Mouse (Mus musculus): Measurements from ENCODE around the gene Eepd1. TPM values are rescaled to one million over a fixed set of nuclear protein-coding genes. Genes with fewer than 3 reads are reported as not detected.

The Eepd1 gene
- total and polyA plus RNA-seq, 3 experiments, result 0.85 to 1.6 TPM; not detected in 1

DNA sequence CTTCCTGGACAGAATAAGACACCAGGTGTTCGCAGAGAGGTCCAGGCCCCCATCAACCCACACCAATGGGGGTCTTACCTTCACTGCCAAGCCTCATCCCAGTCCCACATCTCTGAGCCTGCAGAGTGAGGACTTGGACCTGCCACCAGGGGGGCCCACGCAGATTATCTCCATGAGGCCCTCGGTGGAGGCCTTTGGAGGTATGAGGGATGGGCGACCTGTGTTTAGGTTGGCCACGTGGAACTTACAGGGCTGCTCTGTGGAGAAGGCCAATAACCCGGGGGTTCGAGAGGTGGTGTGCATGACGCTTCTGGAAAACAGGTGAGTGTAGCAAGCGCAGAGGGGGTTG, 1.6 kb downstream of the Eepd1 start:
- TF ChIP-seq NELFE (IDR thresholded peaks at IDR 0.05; ENCODE audit: low read depth, low read length) (no peak), RAD21 (IDR thresholded peaks at IDR 0.05; ENCODE audit: low read depth, low read length) (no peak), ELF1 (IDR thresholded peaks at IDR 0.05; ENCODE audit: low read depth, low read length) (no peak), CTCF (IDR thresholded peaks at IDR 0.05 in 2 of 3, conservative IDR thresholded peaks at IDR 0.05 in 1 of 3; ENCODE audit: control insufficient read depth in 1 of 3, insufficient read depth in 1 of 3, low read depth in 2 of 3, low read length in 3 of 3, poor library complexity in 1 of 3, severe bottlenecking in 1 of 3) (no peak), E2F4 (IDR thresholded peaks at IDR 0.05; ENCODE audit: borderline replicate concordance, low read depth, low read length) (no peak), HCFC1 (IDR thresholded peaks at IDR 0.05; ENCODE audit: low read depth, low read length) (no peak), POLR2AphosphoS5 (IDR thresholded peaks at IDR 0.05; ENCODE audit: borderline replicate concordance, low read depth, low read length) (no peak), KAT2A (conservative IDR thresholded peaks at IDR 0.05; ENCODE audit: low read depth, low read length) (no peak), NRF1 (IDR thresholded peaks at IDR 0.05; ENCODE audit: insufficient read depth, low read depth, low read length, poor library complexity, severe bottlenecking) (no peak), POLR2A (IDR thresholded peaks at IDR 0.05; ENCODE audit: control insufficient read depth in 1 of 2, insufficient read depth in 1 of 2, low read depth in 1 of 2, low read length in 2 of 2, poor library complexity in 1 of 2) (no peak)
- Histone ChIP-seq H3K9me3 (replicated peaks; ENCODE audit: insufficient read depth, low read length) (no peaks in the 10 kb centered on the region), H3K36me3 (ENCODE audit: control insufficient read depth in 1 of 2, insufficient read depth in 2 of 2, low read length in 2 of 2) (no peaks in the 10 kb centered on the region; a peak in 1 of 4 replicates), H3K27me3 (ENCODE audit: control insufficient read depth in 1 of 2, insufficient read depth in 2 of 2, low read length in 2 of 2) (no peaks in the 10 kb centered on the region), H3K9ac (ENCODE audit: control insufficient read depth, low read depth, low read length, poor library complexity, severe bottlenecking) (no peak overlapping the region), H3K4me3 (ENCODE audit: control insufficient read depth in 1 of 2, insufficient read depth in 1 of 2, low read depth in 2 of 2, low read length in 2 of 2) (no peak overlapping the region), H3K79me2 (ENCODE audit: control insufficient read depth, insufficient read depth, low read length, poor library complexity) (no peaks in the 10 kb centered on the region), H3K27ac (ENCODE audit: control insufficient read depth, low read depth, low read length) (no peak overlapping the region), H3K4me1 (ENCODE audit: control insufficient read depth in 1 of 2, insufficient read depth in 2 of 2, low read length in 2 of 2) (peaks cover 0 to 9% of the 10 kb centered on the region in 2 experiments; a peak in 3 of 4 replicates)
- no peak for DNase-seq (ENCODE audit: low read depth, low spot score)

DNA sequence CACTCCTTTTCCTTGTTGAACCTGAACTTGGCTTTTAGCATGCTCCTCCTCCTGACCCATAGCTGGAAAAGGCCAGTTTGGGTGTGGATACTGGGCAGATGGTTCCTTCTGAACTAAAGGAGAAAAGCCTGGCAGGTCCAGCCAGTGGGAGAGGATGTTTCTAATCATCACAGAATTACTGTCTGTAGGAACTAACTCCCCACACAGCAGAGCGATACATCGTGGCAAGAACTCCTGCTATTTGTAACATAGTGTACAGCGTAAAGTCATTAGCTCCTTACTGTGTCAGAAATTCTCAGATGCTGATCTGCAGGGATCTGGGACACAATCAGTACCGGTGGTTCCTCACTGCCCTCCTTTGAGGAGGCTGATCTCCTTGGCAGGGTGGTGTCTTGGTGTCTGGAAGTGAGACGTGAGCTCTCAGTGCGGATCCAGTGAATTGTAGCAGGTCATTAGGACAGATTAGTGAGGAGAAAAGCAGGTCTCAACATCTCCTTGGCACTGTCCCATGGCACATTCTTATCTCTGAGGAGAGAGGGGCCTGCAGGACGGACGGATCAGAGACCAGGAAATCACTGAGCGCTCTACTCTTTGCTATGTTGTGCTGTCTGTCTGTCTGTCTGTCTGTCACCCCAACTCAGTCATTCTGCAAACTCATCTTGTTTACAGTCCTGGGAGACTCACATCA, 2.7 kb downstream of the Eepd1 start:
- no peak overlapping the region for H3K4me3 ChIP-seq (ENCODE audit: control insufficient read depth in 1 of 2, insufficient read depth in 1 of 2, low read depth in 2 of 2, low read length in 2 of 2)
- peaks cover 0 to 9% of the 10 kb centered on the region in 2 experiments; a peak in 3 of 4 replicates for H3K4me1 ChIP-seq (ENCODE audit: control insufficient read depth in 1 of 2, insufficient read depth in 2 of 2, low read length in 2 of 2)
- no peak overlapping the region for H3K27ac ChIP-seq (ENCODE audit: control insufficient read depth, low read depth, low read length)
- no peaks in the 10 kb centered on the region for H3K27me3 ChIP-seq (ENCODE audit: control insufficient read depth in 1 of 2, insufficient read depth in 2 of 2, low read length in 2 of 2)
- no peak for DNase-seq (ENCODE audit: low read depth, low spot score)
- no peaks in the 10 kb centered on the region for H3K9me3 ChIP-seq (replicated peaks; ENCODE audit: insufficient read depth, low read length)
- no peak overlapping the region for H3K9ac ChIP-seq (ENCODE audit: control insufficient read depth, low read depth, low read length, poor library complexity, severe bottlenecking)
- H3K79me2 ChIP-seq (ENCODE audit: control insufficient read depth, insufficient read depth, low read length, poor library complexity), result no peaks in the 10 kb centered on the region
- no peaks in the 10 kb centered on the region; a peak in 1 of 4 replicates for H3K36me3 ChIP-seq (ENCODE audit: control insufficient read depth in 1 of 2, insufficient read depth in 2 of 2, low read length in 2 of 2)
- TF ChIP-seq RAD21 (IDR thresholded peaks at IDR 0.05; ENCODE audit: low read depth, low read length) (no peak), GATA1 (IDR thresholded peaks at IDR 0.05; ENCODE audit: low read depth, low read length) (no peak), USF1 (IDR thresholded peaks at IDR 0.05; ENCODE audit: low read depth, low read length) (no peak), JUND (IDR thresholded peaks at IDR 0.05; ENCODE audit: low read depth, low read length) (no peak), ZKSCAN1 (IDR thresholded peaks at IDR 0.05; ENCODE audit: low read depth, low read length) (no peak), MYC (IDR thresholded peaks at IDR 0.05; ENCODE audit: low read depth, low read length) (no peak), MXI1 (IDR thresholded peaks at IDR 0.05; ENCODE audit: low read depth, low read length) (no peak), HCFC1 (IDR thresholded peaks at IDR 0.05; ENCODE audit: low read depth, low read length) (no peak), MYB (IDR thresholded peaks at IDR 0.05; ENCODE audit: low read depth, low read length) (no peak), POLR2AphosphoS2 (IDR thresholded peaks at IDR 0.05; ENCODE audit: low read length) (no peak), CHD2 (IDR thresholded peaks at IDR 0.05; ENCODE audit: low read length) (no peak)
